Mouse (Mus musculus) liver, adult 2 months (tissue): ENCODE measurements around the gene Sigirr.

Experiments
- CTCF ChIP-seq: fragments of 200-500 bp; IDR thresholded peaks from 2 replicates; pipeline ENCODE4 v1.5.1; 2011; ENCODE audit warnings: low read depth, low read length, control low read depth
- POLR2A ChIP-seq: fragments of 200-500 bp; IDR thresholded peaks from 2 replicates; pipeline ENCODE4 v1.6.1; 2011; ENCODE audit warnings: low read length, control low read depth; ENCODE audit not compliant: insufficient read depth; ENCODE audit errors: extremely low read depth

DNA sequence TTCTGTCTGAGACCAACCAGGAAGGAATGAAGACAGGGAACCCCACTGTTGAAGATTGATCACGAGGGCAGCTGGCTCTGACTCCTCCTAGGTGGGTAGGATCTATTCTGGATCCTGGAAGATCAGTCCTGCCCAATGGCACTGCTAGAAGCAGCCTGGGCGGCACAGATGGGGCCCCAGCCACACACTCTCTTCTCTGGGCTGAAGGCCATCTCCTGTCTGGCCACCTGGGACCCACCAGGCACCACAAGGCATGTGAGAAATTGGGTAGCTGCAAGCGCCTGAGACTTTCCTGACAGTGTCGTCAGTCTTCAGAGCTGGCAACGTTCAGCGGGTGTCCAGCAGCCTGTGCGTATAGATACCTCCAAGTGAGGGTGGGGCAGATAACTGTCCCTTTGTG is 37.8 kb downstream of the Sigirr start:
- TF ChIP-seq CTCF (no peak), POLR2A (no peak)
